Mouse (Mus musculus): ENCODE data around the gene Slc17a2. TPM values are rescaled to one million over a fixed set of nuclear protein-coding genes. Genes with fewer than 3 reads are reported as not detected.

Slc17a2 gene
- total RNA-seq, 2 experiments from 2014 or later: not detected

- intact Hi-C loops (cut with DNase I): no loop called here
- DNase-seq (ENCODE audit: low spot score in 2 of 2): no peak
Observed at GRCm38 (mm10) chr13:23778339-23778738, 28.5 kb upstream of the Slc17a2 start.

- no peak for DNase-seq (ENCODE audit: low spot score in 2 of 2)
- intact Hi-C loops (cut with DNase I): no loop called here
Observed at GRCm38 (mm10) chr13:23779025-23779424, 27.8 kb upstream of the Slc17a2 start.

- peak; percentile 17 to 18 for DNase-seq (ENCODE audit: low spot score in 2 of 2)
- intact Hi-C loops (cut with DNase I): loop anchor here (5.0 kb wide), 1 partner anchor 505 kb away; no protein-coding TSS in a partner anchor
Observed at GRCm38 (mm10) chr13:23792520-23792919, 14.3 kb upstream of the Slc17a2 start.

GRCm38 (mm10) chr13:23799405-23799804, 7.4 kb upstream of the Slc17a2 start:
- DNase-seq (ENCODE audit: low spot score in 2 of 2): no peak
- intact Hi-C loops (cut with DNase I): no loop called here

- intact Hi-C loops (cut with DNase I): no loop called here
- DNase-seq (ENCODE audit: low spot score in 2 of 2): no peak
Observed at GRCm38 (mm10) chr13:23804532-23804931, 2.3 kb upstream of the Slc17a2 start.

- DNase-seq (ENCODE audit: low spot score in 2 of 2): no peak
- intact Hi-C loops (cut with DNase I): no loop called here
Observed at GRCm38 (mm10) chr13:23816148-23816547, 9.4 kb downstream of the Slc17a2 start.

GRCm38 (mm10) chr13:23820179-23820940, 13.6 kb downstream of the Slc17a2 start:
- intact Hi-C loops (cut with DNase I): no loop called here
- no peak for DNase-seq (ENCODE audit: low spot score in 2 of 2)

- no peak for DNase-seq (ENCODE audit: low spot score in 2 of 2)
- intact Hi-C loops (cut with DNase I): no loop called here
Observed at GRCm38 (mm10) chr13:23822213-23822612, 15.4 kb downstream of the Slc17a2 start.

GRCm38 (mm10) chr13:23826606-23827005, 19.8 kb downstream of the Slc17a2 start:
- intact Hi-C loops (cut with DNase I): no loop called here

GRCm38 (mm10) chr13:23833053-23833452, 26.3 kb downstream of the Slc17a2 start:
- peak; percentile 10 to 16 for DNase-seq (ENCODE audit: low spot score in 2 of 2)
- intact Hi-C loops (cut with DNase I): loop anchor here (5.0 to 10.0 kb wide), 4 partner anchors 49 to 484 kb away; no protein-coding TSS in a partner anchor

More at GRCm38 (mm10) chr13:23826606-23827005, 19.8 kb downstream of the Slc17a2 start:
- DNase-seq (ENCODE audit: low spot score in 2 of 2): no peak

GRCm38 (mm10) chr13:23834836-23835235, 28.0 kb downstream of the Slc17a2 start:
- DNase-seq (ENCODE audit: low spot score in 2 of 2): no peak
- intact Hi-C loops (cut with DNase I): loop anchor here (5.0 to 10.0 kb wide), 4 partner anchors 47 to 482 kb away; no protein-coding TSS in a partner anchor

GRCm38 (mm10) chr13:23836630-23837029, 29.8 kb downstream of the Slc17a2 start:
- no peak for DNase-seq (ENCODE audit: low spot score in 2 of 2)
- intact Hi-C loops (cut with DNase I): loop anchor here (10.0 kb wide), 1 partner anchor 178 kb away; no protein-coding TSS in a partner anchor

GRCm38 (mm10) chr13:23839308-23839707, 32.5 kb downstream of the Slc17a2 start, which contains the start of gene Slc17a3:
Gene Slc17a3 (plus strand): TSS chr13:23839434.
- intact Hi-C loops (cut with DNase I): loop anchor here (10.0 kb wide), 1 partner anchor 175 kb away; no protein-coding TSS in a partner anchor
- no peak for DNase-seq (ENCODE audit: low spot score in 2 of 2)

GRCm38 (mm10) chr13:23845851-23846250, 39.1 kb downstream of the Slc17a2 start:
- intact Hi-C loops (cut with DNase I): no loop called here
- no peak for DNase-seq (ENCODE audit: low spot score in 2 of 2)

- peak in 1 of 2 experiments; percentile 10 for DNase-seq (ENCODE audit: low spot score in 2 of 2)
- intact Hi-C loops (cut with DNase I): no loop called here
Observed at GRCm38 (mm10) chr13:23849299-23849698, 42.5 kb downstream of the Slc17a2 start.

- intact Hi-C loops (cut with DNase I): no loop called here
- no peak for DNase-seq (ENCODE audit: low spot score in 2 of 2)
Observed at GRCm38 (mm10) chr13:23856401-23856800, 49.6 kb downstream of the Slc17a2 start.

- DNase-seq (ENCODE audit: low spot score in 2 of 2): no peak
- intact Hi-C loops (cut with DNase I): no loop called here
Observed at GRCm38 (mm10) chr13:23861815-23862214, 55.0 kb downstream of the Slc17a2 start.

- intact Hi-C loops (cut with DNase I): no loop called here
- no peak for DNase-seq (ENCODE audit: low spot score in 2 of 2)
Observed at GRCm38 (mm10) chr13:23864711-23865110, 57.9 kb downstream of the Slc17a2 start.

GRCm38 (mm10) chr13:23866086-23866710, 59.4 kb downstream of the Slc17a2 start:
- intact Hi-C loops (cut with DNase I): no loop called here
- no peak for DNase-seq (ENCODE audit: low spot score in 2 of 2)

- no peak for DNase-seq (ENCODE audit: low spot score in 2 of 2)
- intact Hi-C loops (cut with DNase I): no loop called here
Observed at GRCm38 (mm10) chr13:23867000-23867399, 60.2 kb downstream of the Slc17a2 start.

GRCm38 (mm10) chr13:23867405-23867804, 60.6 kb downstream of the Slc17a2 start, which contains the start of gene Slc17a1:
Gene Slc17a1 (plus strand): TSS chr13:23867750.
- no peak for DNase-seq (ENCODE audit: low spot score in 2 of 2)
- intact Hi-C loops (cut with DNase I): no loop called here
